ENCODE assay signal across 28 mouse cellular contexts in genomic region chr19:28683346-28683745, GRCm38 (mm10).
"Had no signal": no experiment of that assay in that cellular context is flagged by ENCODE, and none has a peak within 500 bp of the region (broad histone marks: within the 10 kb centered on the region; RNA-seq: fewer than 3 reads in every experiment).

No protein-coding gene starts in this region.

- H3K4me1 ChIP-seq: liver, embryonic 15.5 days had no signal

- H3K9me3 ChIP-seq: heart, embryonic 13.5 days; heart, embryonic 15.5 days; hindbrain, embryonic 10.5 days; hindbrain, embryonic 12.5 days; intestine, embryonic 15.5 days; limb, embryonic 10.5 days; limb, embryonic 12.5 days; liver, embryonic 13.5 days; liver, embryonic 15.5 days had no signal

- H3K36me3 ChIP-seq: heart, embryonic 13.5 days; heart, embryonic 15.5 days; hindbrain, embryonic 10.5 days; hindbrain, embryonic 12.5 days; intestine, embryonic 15.5 days; limb, embryonic 10.5 days; limb, embryonic 12.5 days; liver, embryonic 13.5 days; liver, embryonic 15.5 days had no signal

- ATAC-seq: hindbrain, embryonic 16.5 days; inflammation-experienced regulatory T-cells, adult 6 months; intestine, embryonic 15.5 days; intestine, postnatal 0 days; liver, postnatal 0 days had no signal

- H3K4me3 ChIP-seq: heart, embryonic 13.5 days; heart, embryonic 15.5 days; hindbrain, embryonic 10.5 days; hindbrain, embryonic 12.5 days; intestine, embryonic 15.5 days; layer of hippocampus, adult 2 months; left cerebral cortex, adult 2 months; limb, embryonic 10.5 days; limb, embryonic 12.5 days; liver, embryonic 13.5 days; liver, embryonic 15.5 days had no signal

- DNase-seq: gastrocnemius, postnatal 14 days; gastrocnemius, postnatal 36 days; heart, adult 18-20 months; heart, postnatal 4 days; kidney, adult 18-20 months; kidney, adult 8-10 months; kidney, postnatal 10 days; kidney, postnatal 25 days; kidney, postnatal 4 days; liver; liver, embryonic 13.5 days; liver, postnatal 0 days had no signal

- H3K9ac ChIP-seq: heart, embryonic 13.5 days; heart, embryonic 15.5 days; hindbrain, embryonic 12.5 days; hindbrain, embryonic 14.5 days; intestine, embryonic 15.5 days; limb, embryonic 12.5 days; liver, embryonic 13.5 days; liver, embryonic 15.5 days; liver, postnatal 0 days had no signal

- H3K4me2 ChIP-seq: heart, embryonic 11.5 days; heart, embryonic 13.5 days; heart, embryonic 15.5 days; hindbrain, embryonic 12.5 days; hindbrain, embryonic 14.5 days; intestine, embryonic 15.5 days; limb, embryonic 12.5 days; liver, embryonic 11.5 days; liver, embryonic 13.5 days; liver, embryonic 15.5 days had no signal

- H3K27ac ChIP-seq: heart, embryonic 13.5 days; heart, embryonic 15.5 days; hindbrain, embryonic 10.5 days; hindbrain, embryonic 12.5 days; hindbrain, embryonic 14.5 days; intestine, embryonic 15.5 days; layer of hippocampus, adult 2 months; left cerebral cortex, adult 2 months; limb, embryonic 10.5 days; limb, embryonic 12.5 days; liver, embryonic 13.5 days; liver, embryonic 15.5 days had no signal
